Mouse (Mus musculus) left cerebral cortex, adult 9 months (tissue): Measurements from ENCODE around the gene Fbxl14.
"Not testable (repeated sequence)": the region's sequence is repeated elsewhere in the genome, so short reads cannot be mapped to it uniquely, and the experiment has no call there.

Source experiments
- DNase-seq, 2 experiments: peaks; one replicate each; pipeline ENCODE4 v3.0.0; 2022; ENCODE audit warnings: low spot score in 2 of 2

Gene Fbxl14

GRCm38 (mm10) chr6:119470777-119471176 is 8.7 kb upstream of the Fbxl14 start:
- no peak for DNase-seq

- DNase-seq: no peak
These were observed 7.3 kb upstream of the Fbxl14 start for GRCm38 (mm10) chr6:119472135-119472534.

GRCm38 (mm10) chr6:119472705-119473104 is 6.8 kb upstream of the Fbxl14 start:
- DNase-seq: no peak

GRCm38 (mm10) chr6:119473446-119473845 is 6.0 kb upstream of the Fbxl14 start:
- no peak for DNase-seq

GRCm38 (mm10) chr6:119473992-119474391 is 5.5 kb upstream of the Fbxl14 start:
- DNase-seq: no peak

- no peak for DNase-seq
These were observed 3.5 kb upstream of the Fbxl14 start for GRCm38 (mm10) chr6:119475988-119476387.

- DNase-seq: no peak
These were observed 1.7 kb upstream of the Fbxl14 start for GRCm38 (mm10) chr6:119477686-119478310.

DNA sequence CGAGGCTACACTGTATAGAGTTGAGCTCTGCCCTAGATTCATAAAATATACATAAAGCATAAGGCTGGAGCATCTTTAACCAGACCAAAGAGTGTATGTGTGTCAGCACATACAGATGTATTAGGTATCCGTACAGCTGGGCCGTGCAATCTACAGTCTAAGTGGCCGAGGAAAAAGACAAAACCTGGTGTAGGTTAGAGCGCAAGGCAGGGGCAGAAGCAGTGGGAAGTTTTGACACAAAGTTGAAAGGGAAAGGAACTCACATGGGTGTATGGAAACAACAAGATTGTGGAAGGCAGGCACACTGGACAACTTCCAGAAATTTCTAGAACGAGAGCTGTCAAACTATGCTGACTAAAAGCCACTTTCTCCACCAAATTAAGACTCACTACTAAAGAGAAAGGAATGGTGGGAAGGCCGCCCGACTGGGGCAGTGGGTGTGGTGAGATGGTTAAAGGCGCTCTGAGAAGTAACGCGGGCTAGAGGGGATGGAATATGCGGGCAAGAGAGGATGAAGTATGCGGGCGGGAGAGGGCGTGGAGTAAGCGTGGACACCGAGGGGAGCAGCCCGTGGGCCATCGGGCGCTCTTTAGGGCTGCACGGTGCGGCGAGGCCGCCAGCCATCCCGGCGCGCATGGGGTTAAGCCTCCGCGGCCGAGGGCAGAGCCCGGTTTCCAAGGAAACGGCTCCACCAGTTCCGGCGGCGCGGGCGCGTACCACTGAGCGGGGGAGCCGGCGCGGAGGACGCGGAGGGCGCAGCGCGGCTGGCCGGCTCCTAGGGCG is 717 bp upstream of the Fbxl14 start:
- peak in 1 of 2 experiments; percentile 83 for DNase-seq

GRCm38 (mm10) chr6:119479876-119480705 is 623 bp downstream of the Fbxl14 start:
- no peak for DNase-seq

DNA sequence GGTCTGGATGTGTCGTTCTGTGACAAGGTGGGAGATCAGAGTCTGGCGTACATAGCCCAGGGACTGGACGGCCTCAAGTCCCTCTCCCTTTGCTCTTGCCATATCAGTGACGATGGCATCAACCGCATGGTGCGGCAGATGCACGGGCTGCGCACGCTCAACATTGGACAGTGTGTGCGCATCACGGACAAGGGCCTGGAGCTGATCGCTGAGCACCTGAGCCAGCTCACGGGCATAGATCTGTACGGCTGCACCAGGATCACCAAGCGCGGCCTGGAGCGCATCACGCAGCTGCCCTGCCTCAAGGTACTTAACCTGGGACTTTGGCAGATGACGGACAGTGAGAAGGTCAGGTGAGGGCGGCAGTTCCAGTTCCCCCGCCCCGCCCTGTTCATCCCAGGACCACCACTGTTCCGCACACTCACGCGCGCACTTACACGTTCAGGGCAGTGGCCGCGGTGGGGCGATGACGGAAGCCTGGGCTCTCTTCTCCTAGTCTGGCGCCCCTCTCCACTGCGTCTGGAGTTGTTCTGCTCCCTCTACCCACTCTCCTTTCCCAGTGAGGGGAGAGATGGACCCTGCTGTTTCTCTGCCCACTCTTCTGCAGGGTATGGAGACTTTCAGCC is 1.4 kb downstream of the Fbxl14 start:
- no peak for DNase-seq

DNA sequence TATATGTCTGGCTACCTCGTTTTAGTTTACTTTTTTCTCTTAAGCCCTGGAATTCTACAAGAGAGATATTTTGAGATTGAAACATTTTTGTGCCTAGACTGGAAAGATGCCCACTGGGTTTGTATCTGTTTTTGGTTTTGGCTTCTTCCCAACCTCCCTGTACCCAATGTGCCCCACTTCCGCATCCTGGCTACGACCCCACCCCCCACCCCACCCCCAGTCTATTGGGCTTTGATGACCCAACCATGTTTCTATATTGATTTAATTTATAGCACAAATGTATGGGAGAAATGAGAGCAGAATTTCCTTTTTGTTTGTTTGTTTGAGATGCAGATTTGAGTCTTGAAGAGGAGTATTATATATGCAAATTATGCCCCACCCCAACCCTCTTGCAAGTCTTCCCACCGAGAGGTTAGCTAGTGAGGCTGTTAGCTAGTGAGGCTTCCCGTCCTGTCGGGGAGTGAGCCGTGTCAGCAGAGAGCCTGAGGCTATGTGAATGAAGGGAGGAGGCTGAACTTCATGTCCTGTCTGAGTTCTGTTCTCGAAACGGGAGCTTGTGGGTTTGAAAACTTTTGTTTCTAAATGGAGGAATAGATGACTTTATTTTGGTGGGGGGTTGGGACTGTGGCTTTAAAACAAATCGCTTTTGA is 2.4 kb downstream of the Fbxl14 start:
- not testable (repeated sequence) for DNase-seq

DNA sequence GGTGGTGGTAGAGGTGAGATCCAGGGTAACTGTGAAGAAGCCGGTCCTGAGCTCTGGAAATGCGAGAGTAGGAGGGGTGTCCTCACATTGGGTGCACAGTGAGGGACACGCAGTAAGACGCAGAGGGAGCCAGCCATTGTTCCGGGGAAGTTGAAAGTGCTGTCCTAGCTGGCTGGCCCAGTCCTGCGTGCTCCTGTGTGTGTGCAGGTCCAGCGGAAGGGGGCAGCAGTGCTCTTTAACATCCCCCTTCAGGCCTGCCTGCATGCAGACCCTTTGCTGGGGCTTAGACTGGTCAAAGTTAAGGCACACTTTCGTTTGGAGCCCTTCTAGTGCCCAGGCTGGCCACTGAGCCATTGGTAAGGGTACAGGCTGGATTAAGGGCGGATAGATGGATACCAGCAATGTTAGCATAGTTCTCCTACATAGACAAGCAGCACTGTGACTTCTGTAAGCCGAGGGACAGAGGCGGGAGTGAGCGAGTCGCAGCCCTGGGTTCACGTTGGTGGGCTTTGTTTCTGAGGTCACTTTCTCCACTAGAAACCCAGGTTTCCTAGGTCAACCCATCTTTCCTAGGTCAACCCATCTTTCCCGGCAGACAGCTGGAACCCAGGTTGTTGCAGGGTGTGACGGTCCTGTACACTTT is 3.6 kb downstream of the Fbxl14 start:
- DNase-seq: no peak

DNA sequence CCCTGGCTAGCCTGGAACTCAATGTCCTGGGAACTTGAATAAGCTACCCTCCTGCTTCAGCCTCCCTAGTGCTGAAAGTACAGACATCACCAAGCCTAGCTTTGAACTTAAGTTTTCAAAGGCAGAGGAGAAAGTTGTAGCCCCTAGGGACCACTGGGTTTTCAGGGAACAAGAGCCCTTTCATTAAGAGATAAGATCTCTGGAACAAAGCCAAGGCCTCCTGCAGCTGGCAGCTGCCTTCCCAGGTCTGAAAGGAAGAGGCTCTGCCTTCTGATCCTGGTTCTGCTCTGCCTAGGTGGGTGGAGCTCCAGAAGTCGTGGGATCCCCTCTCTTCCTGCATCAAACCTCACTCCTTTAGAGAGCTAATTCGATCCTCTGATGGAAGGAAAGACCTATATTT is 6.0 kb downstream of the Fbxl14 start:
- DNase-seq: no peak

GRCm38 (mm10) chr6:119486381-119487084 is 7.1 kb downstream of the Fbxl14 start:
- no peak for DNase-seq

- no peak for DNase-seq
These were observed 7.6 kb downstream of the Fbxl14 start for GRCm38 (mm10) chr6:119487085-119487458.

DNA sequence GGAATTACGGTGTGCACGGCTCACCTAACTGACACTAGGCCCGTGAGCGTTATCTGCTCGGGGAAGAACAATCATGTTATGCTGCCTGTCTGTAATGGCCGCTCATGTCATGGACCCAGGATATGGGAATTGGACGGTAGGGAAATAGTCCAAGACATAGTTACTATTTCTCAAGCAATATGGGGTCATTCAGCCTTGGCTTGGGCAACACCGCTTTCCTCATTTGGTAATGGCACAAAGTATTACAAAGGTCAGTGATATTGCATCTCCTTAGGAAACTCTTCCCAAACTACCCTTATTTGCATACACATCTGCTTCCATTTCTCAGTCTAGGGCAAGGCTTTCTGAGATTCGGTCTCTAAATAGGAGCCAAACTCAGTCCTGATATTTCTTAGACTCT is 8.2 kb downstream of the Fbxl14 start:
- no peak for DNase-seq

DNA sequence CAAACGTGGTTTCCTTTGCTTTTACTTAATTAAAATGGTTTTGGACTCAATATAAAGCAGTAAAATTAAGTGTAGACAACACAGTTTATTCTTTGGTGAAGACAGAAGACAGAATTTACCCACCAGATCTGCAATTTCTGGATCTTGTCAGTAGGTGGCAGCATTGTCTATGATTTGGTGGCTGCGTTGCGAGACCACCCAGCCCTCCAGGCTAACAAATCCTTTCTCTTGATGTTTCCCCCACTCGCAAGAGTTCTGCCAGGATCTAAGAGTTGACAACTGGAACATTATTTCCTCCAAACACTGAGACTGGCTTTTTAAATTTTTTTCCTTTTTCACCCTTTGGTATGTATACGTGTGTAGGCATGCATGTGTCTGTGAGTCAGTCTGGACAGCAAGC is 10.3 kb downstream of the Fbxl14 start:
- no peak for DNase-seq

- no peak for DNase-seq
These were observed 11.1 kb downstream of the Fbxl14 start for GRCm38 (mm10) chr6:119490549-119490948.

GRCm38 (mm10) chr6:119491006-119491405 is 11.5 kb downstream of the Fbxl14 start:
- no peak for DNase-seq

DNA sequence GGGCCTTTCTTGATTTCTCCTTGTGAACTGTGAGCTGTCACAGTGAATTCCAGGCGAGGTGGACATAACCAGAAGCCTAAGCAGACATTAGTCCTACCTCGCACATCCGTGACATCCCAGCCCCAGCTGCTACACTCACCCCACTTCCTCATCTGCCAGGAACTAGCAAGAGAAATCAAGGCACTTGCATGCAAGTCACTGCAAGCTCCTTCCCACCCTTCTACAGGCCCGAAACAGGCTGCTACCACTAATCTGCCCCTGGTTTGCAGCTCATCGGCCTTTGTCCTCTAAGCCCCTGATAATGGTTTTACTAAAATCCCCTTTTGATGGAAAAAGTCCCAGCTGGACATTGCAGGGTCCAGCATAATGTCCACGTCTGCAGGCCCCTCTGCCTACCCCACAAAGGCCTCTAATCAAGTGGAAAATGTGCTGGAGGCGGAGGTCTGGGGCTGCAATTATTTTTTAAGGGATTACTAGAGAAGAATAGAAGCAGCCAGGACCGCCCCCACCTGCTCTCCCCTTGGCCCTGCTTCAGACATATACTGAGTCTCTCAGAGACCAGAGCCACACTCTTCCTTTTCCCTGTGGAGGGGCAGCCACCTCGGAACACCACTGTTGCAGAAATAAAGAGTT is 12.6 kb downstream of the Fbxl14 start:
- DNase-seq: no peak
